Mouse (Mus musculus): ENCODE results near the gene Pip5k1b.

The Pip5k1b gene

GRCm38 (mm10) chr19:24543386-24544350 lies 12.0 kb downstream of the Pip5k1b start:
- DNase-seq (ENCODE audit: low read depth, low spot score), result no peak

- no peak for DNase-seq (ENCODE audit: low read depth, low spot score)
Measured at GRCm38 (mm10) chr19:24542293-24542675, 13.4 kb downstream of the Pip5k1b start.

GRCm38 (mm10) chr19:24541669-24542292 lies 13.9 kb downstream of the Pip5k1b start:
- DNase-seq (ENCODE audit: low read depth, low spot score), result no peak

GRCm38 (mm10) chr19:24540952-24541668 lies 14.6 kb downstream of the Pip5k1b start:
- no peak for DNase-seq (ENCODE audit: low read depth, low spot score)

GRCm38 (mm10) chr19:24539041-24539440 lies 16.6 kb downstream of the Pip5k1b start:
- DNase-seq (ENCODE audit: low read depth, low spot score), result no peak

GRCm38 (mm10) chr19:24538181-24538580 lies 17.5 kb downstream of the Pip5k1b start:
- DNase-seq (ENCODE audit: low read depth, low spot score), result no peak

- no peak for DNase-seq (ENCODE audit: low read depth, low spot score)
Measured at GRCm38 (mm10) chr19:24537691-24538090, 18.0 kb downstream of the Pip5k1b start.

- DNase-seq (ENCODE audit: low read depth, low spot score), result no peak
Measured at GRCm38 (mm10) chr19:24536920-24537319, 18.8 kb downstream of the Pip5k1b start.

- no peak for DNase-seq (ENCODE audit: low read depth, low spot score)
Measured at GRCm38 (mm10) chr19:24536280-24536679, 19.4 kb downstream of the Pip5k1b start.

GRCm38 (mm10) chr19:24535161-24535560 lies 20.5 kb downstream of the Pip5k1b start:
- DNase-seq (ENCODE audit: low read depth, low spot score), result no peak

- peak; percentile 88 for DNase-seq (ENCODE audit: low read depth, low spot score)
Measured at GRCm38 (mm10) chr19:24534733-24535132, 20.9 kb downstream of the Pip5k1b start.

GRCm38 (mm10) chr19:24528910-24529561 lies 26.6 kb downstream of the Pip5k1b start:
- DNase-seq (ENCODE audit: low read depth, low spot score), result no peak

GRCm38 (mm10) chr19:24528129-24528730 lies 27.4 kb downstream of the Pip5k1b start:
- no peak for DNase-seq (ENCODE audit: low read depth, low spot score)

- DNase-seq (ENCODE audit: low read depth, low spot score), result no peak
Measured at GRCm38 (mm10) chr19:24527613-24527948, 28.1 kb downstream of the Pip5k1b start.

- DNase-seq (ENCODE audit: low read depth, low spot score), result no peak
Measured at GRCm38 (mm10) chr19:24526731-24527612, 28.7 kb downstream of the Pip5k1b start.

- no peak for DNase-seq (ENCODE audit: low read depth, low spot score)
Measured at GRCm38 (mm10) chr19:24523476-24524313, 32.0 kb downstream of the Pip5k1b start.

GRCm38 (mm10) chr19:24521997-24522396 lies 33.7 kb downstream of the Pip5k1b start:
- DNase-seq (ENCODE audit: low read depth, low spot score), result no peak

- DNase-seq (ENCODE audit: low read depth, low spot score), result no peak
Measured at GRCm38 (mm10) chr19:24521146-24521545, 34.5 kb downstream of the Pip5k1b start.

GRCm38 (mm10) chr19:24519732-24520409 lies 35.8 kb downstream of the Pip5k1b start:
- no peak for DNase-seq (ENCODE audit: low read depth, low spot score)
